Mouse (Mus musculus) forebrain, embryonic 16.5 days (tissue): ENCODE data around the gene Zfp560. TPM values are rescaled to one million over a fixed set of nuclear protein-coding genes. Genes with fewer than 3 reads are reported as not detected.

Experiments
- ATAC-seq: fragments of 200-750 bp; cut with Nextera tagmentation; 2 replicates; pipeline ENCODE4 v1.8.0; 2017; ENCODE audit warnings: mild to moderate bottlenecking, moderate library complexity
- H3K27ac ChIP-seq: fragments of 300-500 bp; sonication (generic); 2 replicates; pipeline ENCODE4 v1.5.1; 2014; ENCODE audit warnings: low read length, control low read depth
- H3K27me3 ChIP-seq: fragments of 300-500 bp; sonication (generic); replicated peaks from 2 replicates; pipeline ENCODE4 v1.6.1; 2014; ENCODE audit warnings: low read length; ENCODE audit not compliant: control insufficient read depth, insufficient read depth
- H3K36me3 ChIP-seq: fragments of 300-500 bp; sonication (generic); 2 replicates; pipeline ENCODE4 v1.6.1; 2014; ENCODE audit not compliant: control insufficient read depth, insufficient read depth
- H3K4me1 ChIP-seq: fragments of 300-500 bp; sonication (generic); replicated peaks from 2 replicates; pipeline ENCODE4 v1.6.1; 2014; ENCODE audit warnings: low read length; ENCODE audit not compliant: control insufficient read depth, insufficient read depth
- H3K4me2 ChIP-seq: fragments of 300-500 bp; sonication (generic); 2 replicates; pipeline ENCODE4 v1.6.1; 2014; ENCODE audit warnings: mild to moderate bottlenecking, low read length, control low read depth
- H3K4me3 ChIP-seq: fragments of 300-500 bp; sonication (generic); replicated peaks from 2 replicates; pipeline ENCODE4 v1.5.1; 2014; ENCODE audit warnings: mild to moderate bottlenecking, low read length, control low read depth
- H3K9ac ChIP-seq: fragments of 300-500 bp; sonication (generic); replicated peaks from 2 replicates; pipeline ENCODE4 v1.6.1; 2014; ENCODE audit warnings: low read depth, low read length, control low read depth
- H3K9me3 ChIP-seq: fragments of 300-500 bp; sonication (generic); 2 replicates; pipeline ENCODE4 v1.6.1; 2016; ENCODE audit warnings: low read length; ENCODE audit not compliant: control insufficient read depth
- WGBS: fragments of 180-500 bp; shearing (Covaris S2); extraction: QIAGEN DNeasy Blood & Tissue Kit; methylation state at CpG from one replicate; pipeline ENCODE4 v1.1.7; 2014; 5-methylcytosine and 5-hydroxymethylcytosine counted together
- polyA plus RNA-seq: library from polyadenylated mRNA; unstranded; fragments of >200 nt; fragmentation: Nextera tagmentation; extraction: Ambion mirVana; gene quantifications from 2 replicates; pipeline ENCODE4 v1.2.1, GENCODE M21; 2015

The Zfp560 gene
- 47.2 and 51.2 TPM in 2 replicates for polyA plus RNA-seq

DNA sequence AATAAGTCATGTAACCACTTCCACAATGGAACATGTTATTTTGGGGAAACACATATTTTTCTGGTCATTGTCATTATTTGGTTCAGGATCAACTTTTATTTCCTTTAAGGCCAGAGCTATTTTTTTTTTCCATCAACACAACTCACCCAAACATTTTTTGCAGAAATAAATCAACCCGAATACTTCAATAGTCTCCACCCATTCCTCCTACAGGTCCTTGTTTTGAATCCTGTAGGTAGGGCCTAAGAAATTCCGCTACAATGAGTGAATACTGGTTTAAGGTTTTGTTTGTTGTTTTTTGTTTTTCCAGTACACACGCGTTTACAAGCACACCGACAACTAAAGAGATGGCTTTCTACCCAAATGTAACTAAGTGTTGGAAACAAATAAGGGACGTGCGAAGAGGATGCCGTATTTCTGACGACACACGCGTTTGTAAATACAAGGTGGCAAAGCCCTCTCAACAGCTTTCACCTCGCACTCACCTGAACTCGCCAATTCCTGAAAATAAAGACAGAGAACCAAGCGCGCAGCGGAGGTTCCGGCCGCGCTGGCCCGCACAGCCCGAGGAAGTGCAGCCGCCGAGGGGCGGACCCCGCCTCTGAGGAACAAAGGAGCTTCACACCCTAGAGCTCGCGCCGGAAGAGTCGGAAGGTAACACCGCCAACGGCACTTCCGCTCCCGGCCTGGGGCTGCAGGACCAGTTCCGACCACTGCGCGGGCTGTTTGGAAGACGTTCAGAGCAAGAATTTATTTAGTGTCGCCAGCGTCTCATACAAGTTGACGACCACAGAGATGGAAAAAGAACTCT lies at the start of gene Zfp560:
Gene Zfp560, minus strand, starts transcription at position 646 of the 811 bp plus-strand sequence.
- peak within 1 kb of the TSS; percentile 74 for H3K9ac ChIP-seq
- no peaks in the 10 kb centered on the region for H3K27me3 ChIP-seq
- H3K9me3 ChIP-seq, result no peaks in the 10 kb centered on the region
- WGBS, result under 1% methylated on average over 40 of the region's 40 CpGs
- H3K4me2 ChIP-seq, result peak within 1 kb of the TSS; percentile 88
- no peaks in the 10 kb centered on the region for H3K36me3 ChIP-seq
- peaks cover 10% of the 10 kb centered on the region for H3K4me1 ChIP-seq
- peak within 1 kb of the TSS; percentile 65 for H3K4me3 ChIP-seq
- peak within 1 kb of the TSS; percentile 81 for H3K27ac ChIP-seq
- ATAC-seq, result peak; percentile 99

GRCm38 (mm10) chr9:20430004-20430403 lies 45.0 kb upstream of the Zfp560 start:
- no peak overlapping the region for H3K27ac ChIP-seq
- no peak for ATAC-seq
- no peaks in the 10 kb centered on the region for H3K9me3 ChIP-seq
- H3K27me3 ChIP-seq, result no peaks in the 10 kb centered on the region
- 0 out of 2 replicates have a peak, but pooled peaks cover 2% of the 10 kb centered on the region for H3K36me3 ChIP-seq
- no peak overlapping the region for H3K9ac ChIP-seq
- H3K4me1 ChIP-seq, result no peaks in the 10 kb centered on the region
- no peak overlapping the region for H3K4me2 ChIP-seq
- no peak overlapping the region for H3K4me3 ChIP-seq
- WGBS, result 87% methylated on average over 3 of the region's 3 CpGs

GRCm38 (mm10) chr9:20411460-20411859 lies 26.5 kb upstream of the Zfp560 start:
- H3K36me3 ChIP-seq, result no peaks in the 10 kb centered on the region
- ATAC-seq, result no peak

GRCm38 (mm10) chr9:20409319-20409718 lies 24.3 kb upstream of the Zfp560 start:
- no peak for ATAC-seq

More at GRCm38 (mm10) chr9:20411460-20411859, 26.5 kb upstream of the Zfp560 start:
- Histone ChIP-seq H3K9me3 (no peaks in the 10 kb centered on the region), H3K27me3 (no peaks in the 10 kb centered on the region), H3K4me1 (no peaks in the 10 kb centered on the region), H3K4me3 (no peak overlapping the region), H3K27ac (no peak overlapping the region), H3K4me2 (no peak overlapping the region), H3K9ac (no peak overlapping the region)
- WGBS, result 35% methylated on average over 1 of the region's 1 CpGs

DNA sequence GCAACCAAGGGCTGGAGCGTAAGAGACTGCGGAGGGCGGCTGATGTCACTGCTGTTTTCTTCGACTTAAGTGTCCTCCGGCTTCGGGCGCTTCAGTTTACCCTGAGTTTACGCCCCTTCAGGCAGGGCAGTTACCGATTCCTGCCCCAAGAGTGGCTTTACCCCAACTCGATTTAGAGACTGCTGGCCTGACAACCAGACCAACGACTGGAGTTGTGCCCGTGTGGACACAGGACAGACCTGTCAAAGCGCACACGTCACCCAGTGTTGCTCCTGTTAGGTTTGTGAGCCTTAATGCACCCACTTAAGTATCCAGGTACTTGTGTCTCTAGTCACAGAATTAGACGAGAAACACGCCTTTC lies 346 bp upstream of the Zfp560 start:
- peak overlapping the region; percentile 34; the same call in 1 of the 2 replicates for H3K27ac ChIP-seq
- H3K4me1 ChIP-seq, result peaks cover 10% of the 10 kb centered on the region
- H3K36me3 ChIP-seq, result no peaks in the 10 kb centered on the region
- no peaks in the 10 kb centered on the region for H3K9me3 ChIP-seq
- H3K27me3 ChIP-seq, result no peaks in the 10 kb centered on the region
- 14% methylated on average over 16 of the region's 16 CpGs for WGBS
- H3K4me3 ChIP-seq, result peak overlapping the region; percentile 65
- ATAC-seq, result no peak
- peak overlapping the region; percentile 74 for H3K9ac ChIP-seq
- peak overlapping the region; percentile 88 for H3K4me2 ChIP-seq

More at GRCm38 (mm10) chr9:20409319-20409718, 24.3 kb upstream of the Zfp560 start:
- Histone ChIP-seq H3K9me3 (no peaks in the 10 kb centered on the region), H3K4me2 (no peak overlapping the region), H3K4me3 (no peak overlapping the region), H3K4me1 (no peaks in the 10 kb centered on the region), H3K9ac (no peak overlapping the region), H3K36me3 (no peaks in the 10 kb centered on the region), H3K27me3 (no peaks in the 10 kb centered on the region), H3K27ac (no peak overlapping the region)
- WGBS, result 89% methylated on average over 2 of the region's 2 CpGs

GRCm38 (mm10) chr9:20383659-20384058 lies 1.3 kb downstream of the Zfp560 start:
- Histone ChIP-seq H3K27ac (no peak overlapping the region), H3K9me3 (no peaks in the 10 kb centered on the region), H3K4me3 (peak overlapping the region; percentile 26), H3K9ac (0 out of 2 replicates have a peak overlapping the region, but pooled peaks have one; percentile 11), H3K4me2 (peak overlapping the region; percentile 88), H3K36me3 (no peaks in the 10 kb centered on the region), H3K27me3 (no peaks in the 10 kb centered on the region), H3K4me1 (peaks cover 10% of the 10 kb centered on the region)
- WGBS, result 93% methylated on average over 7 of the region's 7 CpGs
- no peak for ATAC-seq

GRCm38 (mm10) chr9:20374712-20375111 lies 10.3 kb downstream of the Zfp560 start:
- no peak overlapping the region for H3K4me2 ChIP-seq
- ATAC-seq, result no peak
- H3K27me3 ChIP-seq, result no peaks in the 10 kb centered on the region
- H3K27ac ChIP-seq, result no peak overlapping the region
- H3K9me3 ChIP-seq, result peaks cover 4% of the 10 kb centered on the region; the same call in 1 of the 2 replicates
- H3K9ac ChIP-seq, result no peak overlapping the region
- H3K36me3 ChIP-seq, result no peaks in the 10 kb centered on the region
- H3K4me1 ChIP-seq, result no peaks in the 10 kb centered on the region
- H3K4me3 ChIP-seq, result no peak overlapping the region
- 93% methylated on average over 1 of the region's 1 CpGs for WGBS

- H3K9me3 ChIP-seq, result peaks cover 23% of the 10 kb centered on the region; the same call in 1 of the 2 replicates
- no peak overlapping the region for H3K27ac ChIP-seq
- H3K4me2 ChIP-seq, result no peak overlapping the region
- H3K27me3 ChIP-seq, result no peaks in the 10 kb centered on the region
- H3K36me3 ChIP-seq, result peaks cover 9% of the 10 kb centered on the region; the same call in 1 of the 2 replicates
- ATAC-seq, result no peak
- H3K4me3 ChIP-seq, result no peak overlapping the region
- no peaks in the 10 kb centered on the region for H3K4me1 ChIP-seq
- 94% methylated on average over 2 of the region's 2 CpGs for WGBS
- no peak overlapping the region for H3K9ac ChIP-seq
Measured at GRCm38 (mm10) chr9:20367311-20367710, 17.7 kb downstream of the Zfp560 start.

DNA sequence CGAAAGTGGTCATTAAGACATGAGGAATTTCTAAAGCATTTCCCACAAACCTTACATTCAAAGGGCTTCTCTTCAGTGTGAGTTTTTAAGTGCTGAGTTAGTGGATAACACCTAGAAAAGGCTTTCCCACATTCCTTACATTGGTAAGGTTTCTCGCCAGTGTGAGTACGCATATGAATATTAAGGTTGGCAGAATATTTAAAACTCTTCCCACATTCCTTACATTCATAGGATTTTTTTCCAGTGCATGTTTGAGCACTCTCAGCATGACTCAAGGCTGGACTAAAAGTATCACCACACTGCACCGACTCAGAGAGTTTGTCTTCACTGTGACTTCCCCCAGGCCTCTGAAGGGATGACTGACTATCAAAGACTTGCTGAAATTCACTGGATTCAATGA lies 36.5 kb downstream of the Zfp560 start:
- Histone ChIP-seq H3K9ac (no peak overlapping the region), H3K4me1 (no peaks in the 10 kb centered on the region), H3K36me3 (peaks cover 32% of the 10 kb centered on the region), H3K27me3 (no peaks in the 10 kb centered on the region), H3K4me2 (no peak overlapping the region), H3K4me3 (no peak overlapping the region), H3K27ac (no peak overlapping the region), H3K9me3 (peaks cover 4% of the 10 kb centered on the region; the same call in 1 of the 2 replicates)
- 89% methylated on average over 4 of the region's 4 CpGs for WGBS
- ATAC-seq, result no peak
